Mouse (Mus musculus) spleen, adult 2 months (tissue): Measurements from ENCODE around the gene Cep170. TPM values are rescaled to one million over a fixed set of nuclear protein-coding genes. Genes with fewer than 3 reads are reported as not detected.

Source experiments
- DNase-seq, 2 experiments: peaks; one replicate each; pipeline versions ENCODE4 v3.0.0 to v3.0.0-alpha.2; 2012 to 2021; ENCODE audit warnings: low spot score in 2 of 2, low read depth in 1 of 2
- H3K27ac ChIP-seq: fragments of 200-500 bp; 2 replicates; pipeline ENCODE4 v1.5.1; 2012; ENCODE audit warnings: low read length, inconsistent platforms; ENCODE audit not compliant: insufficient read depth
- H3K27me3 ChIP-seq: fragments of 200-500 bp; 2 replicates; pipeline ENCODE4 v1.6.1; 2012; ENCODE audit warnings: mild to moderate bottlenecking, moderate library complexity, low read length, inconsistent platforms; ENCODE audit not compliant: control insufficient read depth, insufficient read depth
- H3K36me3 ChIP-seq: fragments of 200-500 bp; 2 replicates; pipeline ENCODE4 v1.6.1; 2012; ENCODE audit warnings: mild to moderate bottlenecking, low read length, inconsistent platforms; ENCODE audit not compliant: control insufficient read depth, insufficient read depth
- H3K4me1 ChIP-seq: fragments of 200-500 bp; 2 replicates; pipeline ENCODE4 v1.6.1; 2011; ENCODE audit warnings: inconsistent platforms; ENCODE audit not compliant: control insufficient read depth, insufficient read depth, insufficient read length
- H3K4me3 ChIP-seq: fragments of 200-500 bp; 2 replicates; pipeline ENCODE4 v1.5.1; 2011; ENCODE audit warnings: mild to moderate bottlenecking, inconsistent platforms; ENCODE audit not compliant: insufficient read depth, insufficient read length; ENCODE audit errors: extremely low read depth
- CTCF ChIP-seq: fragments of 200-500 bp; IDR thresholded peaks from 2 replicates; pipeline ENCODE4 v1.5.1; 2011; ENCODE audit warnings: mild to moderate bottlenecking, inconsistent platforms; ENCODE audit not compliant: insufficient read depth, insufficient read length, insufficient replicate concordance; ENCODE audit errors: extremely low read depth
- POLR2A ChIP-seq: fragments of 200-500 bp; IDR thresholded peaks from 2 replicates; pipeline ENCODE4 v1.6.1; 2011; ENCODE audit warnings: low read depth, low read length, inconsistent platforms
- WGBS: fragments of 180-500 bp; shearing (Covaris S2); methylation state at CpG from one replicate; pipeline ENCODE4 v1.1.7; 2018; 5-methylcytosine and 5-hydroxymethylcytosine counted together
- polyA plus RNA-seq: library from polyadenylated mRNA; depleted of rRNA; stranded (reverse); fragments of >200 nt; gene quantifications from 2 replicates; pipeline ENCODE4 v1.2.3, GENCODE M21; 2012

The Cep170 gene
- polyA plus RNA-seq, 1 experiment = 4.8 TPM

DNA sequence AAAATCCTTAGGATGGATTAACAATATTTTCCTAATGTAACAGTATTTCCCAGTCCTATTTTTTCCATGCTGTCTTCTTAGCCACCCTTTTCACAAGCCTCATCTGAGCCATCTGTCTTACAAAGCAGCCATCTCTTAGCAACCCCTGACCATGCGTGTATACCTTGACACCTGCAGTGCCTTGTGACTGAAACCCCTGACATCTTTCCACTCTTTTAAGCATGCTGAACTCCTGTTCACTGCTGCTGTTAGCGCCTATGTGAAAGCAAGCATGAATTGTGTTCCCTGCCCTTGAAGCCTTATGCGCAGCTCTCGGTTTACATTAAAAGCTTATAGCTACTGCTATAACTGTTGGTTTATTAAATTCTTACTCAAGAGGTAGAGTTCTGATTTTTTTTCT is 11.2 kb upstream of the Cep170 start:
- no peak for DNase-seq
- Histone ChIP-seq H3K27ac (no peak overlapping the region), H3K36me3 (no peaks in the 10 kb centered on the region), H3K27me3 (no peaks in the 10 kb centered on the region), H3K4me3 (no peak overlapping the region), H3K4me1 (peaks cover 17% of the 10 kb centered on the region)
- 72% methylated on average over 4 of the region's 4 CpGs for WGBS
- TF ChIP-seq CTCF = no peak
- no peak for TF ChIP-seq POLR2A

DNA sequence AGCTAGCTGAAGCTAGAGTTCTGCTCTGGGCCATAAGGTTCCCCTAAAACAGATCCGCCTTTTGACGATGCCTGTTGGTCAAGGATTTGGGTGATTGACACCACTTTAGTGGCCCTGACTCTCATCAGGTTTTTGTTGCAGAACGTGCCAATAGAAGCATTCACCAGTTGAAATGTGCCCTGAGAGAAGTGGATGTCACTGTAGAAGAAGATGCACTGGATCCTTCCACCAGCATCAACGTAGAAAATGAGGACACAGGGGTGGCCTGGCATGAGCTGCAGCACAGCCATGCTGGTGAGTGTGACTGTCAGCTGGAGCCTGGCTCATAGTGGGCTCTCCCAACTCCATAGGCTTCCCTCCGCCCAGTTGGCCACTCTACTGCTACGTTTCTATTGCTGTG is 10.7 kb upstream of the Cep170 start:
- Histone ChIP-seq H3K36me3 (no peaks in the 10 kb centered on the region), H3K4me1 (peaks cover 17% of the 10 kb centered on the region), H3K4me3 (no peak overlapping the region), H3K27me3 (no peaks in the 10 kb centered on the region), H3K27ac (no peak overlapping the region; the same call in 1 of the 2 replicates)
- 91% methylated on average over 6 of the region's 6 CpGs for WGBS
- TF ChIP-seq POLR2A = no peak
- no peak for TF ChIP-seq CTCF
- DNase-seq = no peak

DNA sequence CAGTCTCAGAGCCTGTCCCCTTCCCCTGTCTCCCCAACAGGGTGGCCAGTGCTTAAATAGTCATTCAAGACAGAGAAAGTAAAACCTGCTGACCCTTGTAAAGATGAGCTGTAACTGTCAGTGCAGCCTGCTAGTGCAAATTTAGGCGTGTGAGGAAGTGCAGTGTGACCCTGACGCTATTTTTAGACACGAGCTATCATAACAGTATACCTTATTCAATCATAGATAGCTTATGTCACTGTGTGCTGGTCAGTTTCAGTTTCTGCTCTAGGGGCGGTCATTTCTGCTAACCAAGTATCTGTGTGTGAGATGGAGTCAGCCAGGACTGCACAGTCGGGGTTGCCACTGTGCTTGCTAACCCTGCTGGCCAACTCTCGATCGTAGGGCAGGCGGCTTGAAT is 10.0 kb upstream of the Cep170 start:
- 45% methylated on average over 8 of the region's 8 CpGs for WGBS
- no peaks in the 10 kb centered on the region for H3K36me3 ChIP-seq
- no peak overlapping the region for H3K4me3 ChIP-seq

DNA sequence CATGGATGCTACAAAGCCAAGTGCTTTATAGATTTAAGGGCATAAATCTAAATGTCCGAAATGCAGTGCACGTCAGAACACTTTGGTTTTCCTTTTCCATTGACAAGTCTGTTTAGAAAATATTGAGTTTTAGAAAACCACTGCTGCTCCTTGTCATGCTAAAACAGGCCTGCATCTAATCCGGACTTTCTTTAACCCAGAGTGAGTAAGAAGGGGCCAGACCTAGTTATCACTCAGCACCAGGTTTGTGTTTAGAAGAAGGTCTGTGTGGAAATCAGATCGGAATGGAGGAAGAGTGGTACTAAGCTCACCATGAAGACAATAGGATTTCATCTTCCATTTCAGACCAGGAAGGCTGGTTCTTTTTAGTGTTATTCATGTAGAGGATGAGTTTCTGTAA is 9.1 kb upstream of the Cep170 start:
- peaks cover 23% of the 10 kb centered on the region for H3K4me1 ChIP-seq
- no peak for DNase-seq

More for the DNA sequence above, 10.0 kb upstream of the Cep170 start:
- H3K4me1 ChIP-seq = peaks cover 17% of the 10 kb centered on the region
- DNase-seq = no peak
- H3K27me3 ChIP-seq = no peaks in the 10 kb centered on the region
- TF ChIP-seq POLR2A (no peak), CTCF (no peak)
- peak overlapping the region; percentile 60 for H3K27ac ChIP-seq

DNA sequence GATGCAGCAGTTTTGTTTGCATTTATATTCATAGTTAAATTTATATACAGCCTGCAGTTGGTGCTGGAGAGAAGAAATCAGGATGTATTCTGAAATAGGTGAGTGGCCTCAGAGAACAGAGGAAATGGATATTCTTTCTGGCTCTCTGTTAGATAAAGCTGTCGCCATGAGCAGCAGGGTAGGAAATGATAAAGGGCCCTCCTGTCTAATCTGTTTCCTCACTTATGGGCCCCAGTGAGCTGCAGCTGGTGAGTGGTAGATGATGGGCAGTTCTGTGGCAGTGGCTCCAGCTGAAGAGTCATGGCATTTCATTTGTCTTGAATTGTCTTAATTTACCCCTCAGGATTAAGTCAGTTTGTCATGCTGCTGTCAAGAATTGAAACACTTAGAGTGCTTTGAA is 8.1 kb upstream of the Cep170 start:
- H3K27ac ChIP-seq = no peak overlapping the region
- 31% methylated on average over 1 of the region's 1 CpGs for WGBS
- peaks cover 15% of the 10 kb centered on the region for H3K4me1 ChIP-seq
- H3K36me3 ChIP-seq = no peaks in the 10 kb centered on the region
- no peak overlapping the region for H3K4me3 ChIP-seq
- no peaks in the 10 kb centered on the region for H3K27me3 ChIP-seq
- no peak for TF ChIP-seq CTCF
- TF ChIP-seq POLR2A = no peak
- no peak for DNase-seq

More for the DNA sequence above, 9.1 kb upstream of the Cep170 start:
- WGBS = 89% methylated on average over 4 of the region's 4 CpGs
- Histone ChIP-seq H3K27ac (no peak overlapping the region), H3K36me3 (no peaks in the 10 kb centered on the region), H3K4me3 (no peak overlapping the region), H3K27me3 (no peaks in the 10 kb centered on the region)
- TF ChIP-seq CTCF (no peak), POLR2A (no peak)

DNA sequence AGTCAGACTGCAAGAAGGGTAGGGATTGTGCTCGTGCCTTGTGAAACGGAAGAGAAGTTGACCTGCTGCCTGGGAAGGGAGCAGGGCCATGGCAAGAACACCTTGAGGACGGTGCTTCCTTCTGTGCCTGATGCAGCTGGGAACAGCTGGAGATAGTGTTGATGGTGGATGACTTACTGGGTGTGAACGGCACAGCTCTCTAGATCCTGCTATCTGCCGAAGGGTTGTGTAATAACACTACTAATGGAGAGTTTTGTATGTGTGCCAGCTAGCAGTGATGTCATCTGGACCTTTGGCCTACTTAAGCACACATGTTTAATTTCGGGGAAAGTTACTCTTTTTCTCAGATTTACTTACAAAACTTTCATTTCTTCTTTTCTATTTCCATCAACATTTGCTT is 4.9 kb upstream of the Cep170 start:
- TF ChIP-seq POLR2A (no peak), CTCF (no peak)
- DNase-seq = no peak
- H3K4me3 ChIP-seq = no peak overlapping the region
- peaks cover 8% of the 10 kb centered on the region; the same call in 1 of the 2 replicates for H3K4me1 ChIP-seq
- 58% methylated on average over 6 of the region's 6 CpGs for WGBS
- H3K27ac ChIP-seq = peak overlapping the region; percentile 22; the same call in 1 of the 2 replicates
- no peaks in the 10 kb centered on the region for H3K27me3 ChIP-seq
- no peaks in the 10 kb centered on the region for H3K36me3 ChIP-seq

DNA sequence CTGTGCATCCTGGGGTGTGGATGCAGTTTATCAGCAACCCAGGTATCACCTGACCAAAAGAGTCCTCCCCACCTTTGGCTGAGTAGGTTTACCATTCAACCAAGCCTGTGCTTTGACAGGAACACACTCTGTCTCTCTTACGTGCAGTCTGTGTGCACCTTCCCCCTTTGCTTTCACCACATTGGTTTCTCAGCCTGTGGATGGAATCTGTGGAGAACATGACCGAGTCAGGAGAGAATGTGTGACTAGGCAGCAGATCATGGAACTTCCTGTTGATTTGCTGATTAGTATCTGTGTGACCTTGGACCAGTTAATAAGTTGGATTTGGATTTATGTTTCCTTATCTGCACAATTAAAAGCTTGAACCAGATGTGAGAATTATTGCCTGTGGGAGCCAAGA is 4.3 kb upstream of the Cep170 start:
- H3K36me3 ChIP-seq = no peaks in the 10 kb centered on the region
- no peak overlapping the region for H3K27ac ChIP-seq
- 53% methylated on average over 2 of the region's 2 CpGs for WGBS
- no peaks in the 10 kb centered on the region for H3K27me3 ChIP-seq
- DNase-seq = no peak
- no peak for TF ChIP-seq POLR2A
- TF ChIP-seq CTCF = no peak
- no peak overlapping the region for H3K4me3 ChIP-seq
- H3K4me1 ChIP-seq = peaks cover 6% of the 10 kb centered on the region; the same call in 1 of the 2 replicates

DNA sequence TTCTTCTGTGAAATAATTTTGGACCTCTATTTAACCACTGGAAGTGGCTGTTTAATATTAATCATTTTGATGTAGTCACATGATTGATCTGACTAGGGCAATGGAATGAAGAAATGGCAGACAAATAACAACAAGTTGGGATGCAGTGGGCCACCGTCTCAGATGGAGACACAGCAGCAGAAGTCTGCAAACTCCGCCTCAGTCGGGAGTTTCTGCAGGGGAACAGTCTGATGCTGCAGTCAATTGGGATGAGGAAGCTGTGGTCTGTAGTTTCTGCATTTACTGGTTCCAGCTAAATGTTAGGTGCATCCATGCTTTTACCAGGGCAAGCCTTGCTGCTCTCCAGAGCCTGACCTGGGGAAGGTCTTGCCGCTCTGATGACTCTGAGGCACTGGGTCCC is 2.9 kb upstream of the Cep170 start:
- TF ChIP-seq POLR2A = no peak
- TF ChIP-seq CTCF = no peak
- Histone ChIP-seq H3K4me1 (peaks cover 6% of the 10 kb centered on the region; the same call in 1 of the 2 replicates), H3K4me3 (no peak overlapping the region), H3K27me3 (no peaks in the 10 kb centered on the region), H3K27ac (no peak overlapping the region), H3K36me3 (no peaks in the 10 kb centered on the region)
- no peak for DNase-seq
- 53% methylated on average over 4 of the region's 4 CpGs for WGBS
